Mouse (Mus musculus) embryo, embryonic 10.5 days (tissue): Measurements from ENCODE around the gene 5730455P16Rik.
"Not testable (repeated sequence)": the region's sequence is repeated elsewhere in the genome, so short reads cannot be mapped to it uniquely, and the experiment has no call there.

ENCODE experiments used
- DNase-seq: peaks from one replicate; pipeline ENCODE4 v3.0.0-alpha.2; 2015; ENCODE audit warnings: low spot score

5730455P16Rik gene

DNA sequence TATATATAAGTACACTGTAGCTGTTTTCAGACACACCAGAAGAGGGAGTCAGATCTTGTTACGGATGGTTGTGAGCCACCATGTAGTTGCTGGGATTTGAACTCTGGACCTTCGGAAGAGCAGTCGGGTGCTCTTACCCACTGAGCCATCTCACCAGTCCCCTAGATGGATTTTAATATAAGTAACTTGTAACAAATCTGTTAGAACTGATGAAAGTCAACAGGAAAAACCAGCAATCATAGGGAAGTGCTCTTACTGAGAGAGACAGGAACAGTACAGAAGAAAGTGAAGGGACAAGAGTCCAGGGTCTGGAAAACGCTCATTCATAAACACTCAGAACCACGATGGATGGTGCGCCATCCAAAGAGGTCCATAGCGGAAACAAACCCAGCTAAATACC, 1.4 kb upstream of the 5730455P16Rik start:
- DNase-seq, result not testable (repeated sequence)

DNA sequence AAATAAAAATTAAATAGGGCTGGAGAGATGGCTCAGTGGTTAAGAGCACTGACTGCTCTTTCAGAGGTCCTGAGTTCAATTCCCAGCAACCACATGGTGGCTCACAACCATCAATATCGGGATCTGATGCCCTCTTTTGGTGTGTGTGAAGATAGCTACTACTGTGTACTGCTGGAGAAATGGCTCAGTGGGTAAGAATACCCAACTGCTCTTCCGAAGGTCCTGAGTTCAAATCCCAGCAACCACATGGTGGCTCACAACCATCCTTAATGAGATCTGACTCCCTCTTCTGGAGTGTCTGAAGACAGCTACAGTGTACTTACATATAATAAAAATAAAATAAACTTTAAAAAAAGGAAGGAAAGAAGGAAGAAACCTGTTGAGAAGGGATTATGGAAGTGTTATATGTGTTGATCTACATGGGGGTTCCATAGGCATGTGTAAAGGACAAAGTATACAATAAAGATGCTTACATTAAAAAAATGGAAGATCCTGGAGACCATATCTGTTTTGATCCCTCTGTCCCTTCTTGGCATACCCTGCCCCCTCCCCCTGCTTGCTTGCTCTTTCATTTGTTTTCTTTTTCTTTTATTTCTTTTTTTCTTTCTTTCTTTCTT, 726 bp upstream of the 5730455P16Rik start:
- not testable (repeated sequence) for DNase-seq

DNA sequence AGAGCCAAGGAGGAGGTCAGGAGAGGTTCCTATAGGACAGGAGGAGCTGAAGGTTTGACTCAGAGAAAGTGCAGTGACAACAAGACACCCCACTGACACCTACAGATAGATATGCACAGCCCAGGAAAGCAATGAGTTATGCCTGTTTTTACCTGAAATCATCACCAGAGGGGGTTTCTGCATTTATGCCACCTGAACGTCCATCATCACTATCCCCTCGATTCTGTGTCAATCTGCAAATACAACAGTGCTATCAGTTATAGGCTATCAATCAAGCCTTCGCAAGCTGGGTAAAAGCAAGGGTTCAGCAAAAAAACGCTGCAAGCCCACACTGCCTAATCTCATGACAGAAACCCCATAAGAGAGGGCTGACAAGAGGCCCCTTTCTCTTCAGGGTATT, 1.2 kb downstream of the 5730455P16Rik start:
- no peak for DNase-seq

DNA sequence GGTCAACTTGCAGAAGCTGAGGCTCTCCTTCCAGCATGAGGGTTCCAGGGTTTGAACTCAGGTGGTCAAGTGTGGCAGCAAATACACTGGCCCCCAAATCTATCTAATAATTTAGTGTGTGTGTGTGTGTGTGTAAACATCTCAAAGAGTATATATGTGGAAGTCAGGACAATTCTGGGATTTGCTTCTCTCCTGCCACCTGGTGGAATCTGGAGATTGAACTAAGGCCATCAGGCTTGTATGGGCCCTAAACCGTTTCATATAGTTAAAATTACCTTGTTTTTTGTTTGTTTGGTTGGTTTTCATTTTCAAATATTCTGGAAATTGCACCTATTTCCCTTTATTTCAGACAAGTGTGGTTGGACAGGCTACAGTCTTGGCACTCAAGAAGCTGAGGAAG, 8.9 kb downstream of the 5730455P16Rik start:
- no peak for DNase-seq

DNA sequence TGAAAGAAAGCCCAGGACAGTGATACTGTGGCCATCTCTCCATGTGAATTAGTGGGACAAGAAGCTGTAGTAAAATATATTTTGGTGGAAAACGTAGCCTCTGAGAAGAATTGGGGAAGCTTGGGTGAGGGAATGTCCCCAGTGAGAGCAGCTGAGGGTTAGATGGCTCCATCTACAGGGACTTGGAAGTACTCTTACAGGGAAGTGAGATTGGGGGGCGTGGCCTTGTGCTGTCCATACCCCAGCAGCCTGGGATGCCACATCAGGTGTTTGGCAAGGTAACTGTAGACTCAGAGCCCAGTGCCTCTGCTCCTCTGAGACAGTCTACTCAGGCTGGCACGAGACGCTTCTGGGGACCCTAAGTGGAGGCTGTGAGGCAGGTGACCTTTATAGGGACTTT, 23.0 kb downstream of the 5730455P16Rik start:
- peak; percentile 31 for DNase-seq

DNA sequence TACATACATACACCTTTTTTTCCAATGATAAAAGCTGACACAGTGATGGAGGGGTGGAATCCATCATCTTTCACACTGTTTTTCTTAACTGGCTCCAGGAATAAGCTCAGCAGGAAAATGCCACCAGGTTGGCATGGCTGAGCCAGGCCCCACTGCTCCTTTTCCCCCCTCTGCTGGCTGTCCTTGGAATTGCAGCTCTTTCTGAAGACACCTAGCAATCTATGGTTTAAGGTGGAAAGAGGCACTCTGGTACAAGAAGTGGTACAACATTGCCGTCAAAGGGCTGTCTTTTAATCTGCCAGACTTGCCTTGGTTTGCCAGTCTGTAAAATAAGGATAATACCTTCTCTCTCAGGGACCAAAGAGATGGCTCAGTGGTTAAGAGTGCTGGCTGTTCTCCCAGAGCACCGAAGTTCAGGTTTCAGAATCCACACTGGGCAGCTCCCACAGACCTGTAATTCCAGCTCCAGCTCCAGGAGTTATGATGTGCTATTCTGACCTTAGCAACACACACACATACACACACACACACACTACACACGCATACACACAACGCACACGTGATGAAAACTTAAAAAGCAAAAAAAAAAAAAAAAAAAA, 25.9 kb downstream of the 5730455P16Rik start:
- DNase-seq, result peak; percentile 93

DNA sequence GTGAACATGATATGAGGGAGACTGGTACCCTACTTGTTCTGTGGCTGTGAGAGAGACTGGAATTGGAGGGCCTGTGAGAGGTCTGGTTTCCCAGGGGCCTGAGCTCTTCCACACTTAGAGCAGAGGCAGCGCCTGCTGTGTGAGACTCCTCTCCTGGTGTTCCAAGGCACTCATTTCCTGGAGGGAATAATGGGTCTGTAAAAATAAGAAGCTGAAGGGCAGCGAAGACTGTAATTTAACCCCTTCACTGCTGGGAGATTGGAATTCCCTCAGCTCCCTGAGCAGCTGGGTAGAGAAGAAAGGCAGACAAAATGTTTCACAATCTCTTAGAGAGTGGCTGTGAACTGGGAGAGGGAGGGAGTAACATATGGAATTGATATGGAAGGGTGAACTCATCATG, 35.4 kb downstream of the 5730455P16Rik start:
- DNase-seq, result peak; percentile 55

DNA sequence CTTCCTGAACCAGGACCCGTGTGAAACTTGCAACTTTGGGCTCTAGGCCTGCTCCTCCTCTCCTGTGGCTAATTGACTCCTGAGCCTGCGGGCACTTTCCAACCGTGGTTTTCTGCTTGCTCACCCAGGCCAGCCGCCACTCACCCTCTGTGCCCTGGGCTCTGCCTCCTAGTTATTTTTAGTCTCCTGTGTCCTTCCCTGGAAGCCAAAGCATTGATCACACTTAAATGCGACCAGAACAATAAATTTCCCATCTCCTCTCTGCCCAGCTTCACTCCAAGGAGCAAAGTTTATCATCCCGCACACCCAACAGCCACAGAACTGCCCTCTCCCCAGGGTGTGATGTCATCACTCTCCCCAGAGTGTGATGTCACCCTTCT, 41.5 kb downstream of the 5730455P16Rik start:
- no peak for DNase-seq

DNA sequence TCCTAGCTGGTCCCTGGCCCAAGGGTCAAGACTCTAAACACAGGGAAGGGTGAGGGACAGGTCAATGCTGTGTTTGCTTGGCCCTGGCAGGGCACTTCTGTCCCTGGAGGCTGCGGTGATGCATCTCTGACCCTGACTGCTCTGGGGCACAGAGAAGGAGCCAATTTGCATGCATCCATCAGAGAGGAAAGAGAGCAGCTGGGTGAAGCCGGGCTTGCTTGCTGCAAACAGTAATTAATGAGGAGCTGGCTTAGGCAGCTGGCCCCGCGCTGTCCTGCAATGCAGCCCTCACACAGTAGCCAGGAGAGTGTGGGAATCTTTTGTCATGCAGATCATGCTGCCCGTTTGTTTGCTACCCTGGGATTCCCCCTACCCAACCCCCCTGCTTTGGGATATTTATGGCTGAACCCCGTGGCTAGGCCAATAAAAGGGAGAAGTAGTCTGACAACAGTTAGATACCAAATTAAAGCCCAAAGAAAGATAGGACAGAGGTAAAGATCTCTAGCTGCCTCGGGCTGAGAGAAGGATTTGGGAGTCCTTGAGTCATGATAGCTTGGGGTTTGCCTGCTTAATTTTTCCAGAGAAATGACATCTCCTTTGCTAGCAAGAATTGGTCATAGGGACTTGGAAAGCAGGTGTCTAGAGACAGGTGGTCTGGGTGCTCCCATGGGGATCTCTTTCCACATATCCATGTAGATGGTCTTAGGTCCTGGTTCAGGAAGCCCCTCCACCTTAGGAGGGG, 42.1 kb downstream of the 5730455P16Rik start:
- peak; percentile 87 for DNase-seq

DNA sequence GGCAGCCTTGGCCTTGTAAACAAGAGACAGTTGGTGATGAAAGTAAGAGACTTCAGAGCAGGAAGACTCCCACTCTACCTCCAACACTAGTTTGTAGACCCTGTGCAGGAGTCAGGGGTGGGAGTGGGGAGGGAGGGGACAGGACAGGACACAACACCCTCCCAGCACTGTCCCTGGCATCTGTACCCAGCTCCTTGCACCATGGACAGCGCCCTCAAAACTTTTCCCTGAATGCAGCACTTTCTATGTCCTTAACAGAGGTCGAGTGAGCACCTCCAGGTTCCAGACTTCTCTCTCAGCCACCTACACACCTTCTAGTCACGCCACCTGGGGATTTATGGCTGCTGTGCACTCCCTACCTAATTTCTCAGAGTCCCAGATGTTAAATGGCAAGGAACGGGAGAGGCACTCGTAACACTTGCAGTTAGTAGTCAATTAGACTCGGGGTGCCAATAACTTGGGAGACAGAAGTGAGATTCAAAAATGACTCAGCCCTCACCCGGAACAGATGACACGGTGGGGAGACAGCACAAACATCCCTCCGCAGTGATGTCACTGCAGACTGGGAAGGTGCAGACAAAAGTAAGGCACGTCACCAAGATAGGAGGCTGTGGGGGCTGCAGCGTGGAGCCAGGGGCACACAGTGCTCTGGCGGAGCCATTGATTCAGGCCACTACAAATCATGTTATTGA, 45.0 kb downstream of the 5730455P16Rik start:
- DNase-seq, result peak; percentile 41

DNA sequence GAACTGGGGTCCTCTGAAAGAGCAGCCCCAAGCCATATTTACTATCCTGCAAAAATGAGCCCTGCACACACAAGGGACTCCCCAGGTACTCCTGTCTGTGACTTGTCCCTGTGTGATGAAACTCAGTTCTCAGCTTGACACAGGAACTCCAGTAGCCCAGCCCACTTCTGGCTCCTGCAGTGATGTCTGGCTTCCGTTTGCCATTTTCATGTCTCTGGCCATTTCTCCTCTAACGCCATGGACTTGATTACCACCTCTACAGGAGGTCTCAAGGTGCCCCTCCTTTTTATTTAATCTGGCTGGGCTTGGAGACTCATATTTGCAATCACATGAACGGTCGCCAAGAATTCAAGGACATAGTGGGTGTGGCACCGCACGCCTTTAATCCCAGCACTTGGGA, 53.2 kb downstream of the 5730455P16Rik start:
- no peak for DNase-seq

DNA sequence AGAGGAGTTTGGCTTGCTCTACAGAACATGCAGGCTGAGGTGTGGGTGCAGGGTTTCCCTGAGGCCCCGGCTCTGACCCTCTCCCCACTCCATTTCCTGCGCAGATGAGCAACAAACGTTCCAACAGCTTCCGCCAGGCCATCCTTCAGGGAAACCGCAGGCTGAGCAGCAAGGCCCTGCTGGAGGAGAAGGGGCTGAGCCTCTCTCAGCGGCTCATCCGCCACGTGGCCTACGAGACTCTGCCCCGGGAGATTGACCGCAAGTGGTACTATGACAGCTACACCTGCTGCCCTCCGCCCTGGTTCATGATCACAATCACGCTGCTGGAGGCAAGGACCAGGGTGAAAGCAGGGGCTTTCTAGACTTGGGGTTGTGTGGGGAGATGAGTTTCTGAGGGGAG, 54.6 kb downstream of the 5730455P16Rik start:
- DNase-seq, result no peak

DNA sequence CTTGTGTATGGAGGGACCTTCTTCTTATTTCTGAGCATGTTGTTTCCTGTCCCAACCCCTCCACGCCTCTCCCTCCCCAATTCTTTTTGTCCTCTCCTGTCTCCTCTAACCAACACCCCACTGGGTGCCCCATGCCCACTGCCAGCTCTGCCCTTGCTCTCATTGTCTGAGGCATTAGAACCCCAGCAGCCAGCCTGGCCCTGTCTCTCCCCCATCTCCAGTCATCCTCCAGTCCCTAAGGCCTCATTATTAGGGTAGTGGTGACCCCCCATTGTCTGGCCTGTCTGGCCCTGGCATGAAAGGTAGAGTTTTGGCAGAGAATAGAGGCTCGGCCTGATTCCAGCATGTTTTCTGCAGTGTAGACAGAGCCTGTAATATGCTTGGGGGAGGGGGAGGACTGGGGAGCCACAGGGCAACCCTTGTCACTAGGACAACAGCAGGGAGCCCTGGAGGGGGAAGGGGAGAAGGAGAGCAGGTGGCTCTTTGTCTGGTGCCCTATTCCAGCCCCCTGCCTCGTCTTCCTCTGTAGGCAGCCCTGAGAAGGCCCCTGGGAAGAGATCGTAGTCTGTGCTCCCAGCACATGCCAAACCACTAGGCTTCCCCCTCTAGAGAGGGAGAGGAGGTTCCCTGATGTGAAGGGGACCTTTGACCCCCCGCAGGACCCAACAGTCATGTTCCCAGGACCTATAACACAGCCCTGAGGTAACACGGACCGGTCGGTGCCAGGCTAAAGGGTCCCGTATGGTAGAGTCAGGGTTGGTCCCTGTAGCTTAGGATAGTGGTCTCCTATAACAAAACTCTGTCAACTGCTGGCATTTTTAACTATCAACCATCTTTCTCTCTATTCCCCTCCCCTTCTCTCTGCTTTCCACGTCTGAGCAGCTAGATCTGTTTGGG, 61.8 kb downstream of the 5730455P16Rik start:
- peak; percentile 57 for DNase-seq

DNA sequence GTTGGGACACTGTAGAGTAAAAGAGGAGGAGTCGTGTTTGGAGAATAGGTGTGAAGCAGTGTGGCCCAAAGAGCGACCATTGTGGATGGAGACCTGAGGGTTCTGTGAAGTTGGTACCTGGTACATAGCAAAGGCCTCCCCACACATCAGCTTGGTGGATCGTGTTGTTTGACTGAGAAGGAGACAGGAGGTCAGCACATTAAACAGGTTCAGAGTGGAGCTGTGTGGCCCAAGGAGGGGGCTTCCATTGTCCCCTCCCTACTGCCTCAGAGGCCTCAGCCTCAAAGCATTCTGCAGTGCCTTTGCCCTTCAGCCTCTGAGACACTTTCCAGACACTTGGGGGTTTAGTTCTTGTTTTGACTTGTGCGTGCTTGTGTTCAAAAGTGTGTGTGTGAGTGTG, 63.9 kb downstream of the 5730455P16Rik start:
- no peak for DNase-seq

DNA sequence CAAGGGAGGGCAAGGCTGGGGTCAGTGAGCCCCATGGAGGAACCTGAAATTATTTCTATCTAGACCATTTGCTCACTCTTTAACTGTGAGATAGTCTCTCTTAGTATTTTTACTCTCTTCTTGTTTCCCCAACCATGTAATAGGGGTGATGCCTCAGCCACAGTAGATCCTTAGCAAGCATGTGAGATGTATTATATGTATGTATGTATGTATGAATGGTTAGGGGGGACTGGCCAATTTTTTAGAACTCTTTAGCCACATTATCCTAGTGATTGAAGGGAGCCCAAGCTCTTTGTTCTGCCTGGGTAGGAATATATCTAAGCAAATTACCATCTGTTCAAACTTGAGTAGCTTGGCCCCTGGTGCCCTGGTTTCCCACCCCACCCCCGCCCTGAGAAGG, 64.4 kb downstream of the 5730455P16Rik start:
- DNase-seq, result no peak

DNA sequence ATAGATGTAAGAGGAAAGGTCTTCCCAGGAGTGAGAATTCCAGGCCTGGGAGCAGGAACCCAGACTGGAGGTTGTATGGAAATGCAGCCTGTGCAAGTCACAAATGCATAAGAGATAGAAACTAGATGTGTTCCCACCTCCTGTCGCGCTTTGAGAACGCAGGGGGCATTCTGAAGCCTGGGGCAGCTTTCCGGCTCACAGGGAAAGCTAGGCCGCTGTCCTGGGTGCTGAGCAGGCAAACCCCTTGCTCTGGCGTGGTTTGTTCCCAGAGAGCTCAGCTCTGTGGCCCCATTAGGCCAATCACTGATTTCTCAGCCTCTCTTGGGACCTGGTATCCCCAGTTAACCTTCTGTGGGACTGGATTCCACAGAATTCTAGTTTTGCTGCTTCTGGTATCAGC, 65.3 kb downstream of the 5730455P16Rik start:
- DNase-seq, result peak; percentile 65

DNA sequence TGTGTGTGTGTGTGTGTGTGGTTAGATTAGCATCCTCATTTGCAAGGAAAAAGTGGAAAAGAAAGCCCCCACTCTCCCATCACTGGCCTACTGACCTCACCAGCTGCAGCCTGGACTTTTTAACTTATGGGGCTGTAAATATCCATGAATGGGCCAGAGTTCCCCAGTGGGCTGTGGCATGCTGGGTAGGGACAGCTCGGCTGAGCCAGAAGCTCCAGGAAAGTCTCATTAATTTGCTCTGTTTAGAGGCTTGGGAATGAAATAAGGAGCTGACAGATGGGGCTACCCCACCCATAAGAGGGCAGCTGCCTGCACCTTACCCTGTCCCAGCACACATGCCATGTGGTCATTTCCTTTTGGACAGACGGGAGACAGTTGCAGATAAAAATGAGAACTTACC, 65.8 kb downstream of the 5730455P16Rik start:
- peak; percentile 70 for DNase-seq

DNA sequence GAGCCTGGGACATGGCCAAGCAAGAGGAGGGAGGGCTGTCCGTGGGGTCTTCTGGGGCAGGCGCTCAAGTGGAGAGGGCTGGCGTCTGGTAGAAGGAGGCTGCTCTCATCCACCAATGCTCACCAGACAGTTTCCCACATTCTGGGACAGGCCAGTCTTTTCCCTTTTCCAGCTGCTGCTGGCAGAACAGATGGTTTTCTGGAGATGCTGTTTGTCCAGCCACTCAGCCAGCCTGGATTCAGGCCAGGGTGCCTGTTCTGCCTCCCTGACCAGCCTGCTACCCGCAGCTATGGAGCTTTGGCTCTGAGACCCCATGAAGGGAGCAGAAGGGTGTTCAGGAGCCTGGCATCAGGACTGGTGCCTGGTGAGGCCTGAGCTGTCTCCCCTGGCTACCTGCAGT, 66.6 kb downstream of the 5730455P16Rik start:
- no peak for DNase-seq
